Mouse (Mus musculus) retina, adult 2 months (tissue): ENCODE results near the gene Timm8a2.
"Not testable (repeated sequence)": the region's sequence is repeated elsewhere in the genome, so short reads cannot be mapped to it uniquely, and the experiment has no call there.

Experiments used
- DNase-seq: peaks from one replicate; pipeline ENCODE4 v3.0.0-alpha.2; 2012; ENCODE audit warnings: low read depth, low spot score

Timm8a2 gene

GRCm38 (mm10) chr14:122060642-122061041 lies 26.2 kb downstream of the Timm8a2 start:
- DNase-seq: peak; percentile 41

GRCm38 (mm10) chr14:122061376-122061775 lies 26.9 kb downstream of the Timm8a2 start:
- DNase-seq: no peak

- DNase-seq: no peak
These were observed 28.1 kb downstream of the Timm8a2 start for GRCm38 (mm10) chr14:122062411-122063090.

DNA sequence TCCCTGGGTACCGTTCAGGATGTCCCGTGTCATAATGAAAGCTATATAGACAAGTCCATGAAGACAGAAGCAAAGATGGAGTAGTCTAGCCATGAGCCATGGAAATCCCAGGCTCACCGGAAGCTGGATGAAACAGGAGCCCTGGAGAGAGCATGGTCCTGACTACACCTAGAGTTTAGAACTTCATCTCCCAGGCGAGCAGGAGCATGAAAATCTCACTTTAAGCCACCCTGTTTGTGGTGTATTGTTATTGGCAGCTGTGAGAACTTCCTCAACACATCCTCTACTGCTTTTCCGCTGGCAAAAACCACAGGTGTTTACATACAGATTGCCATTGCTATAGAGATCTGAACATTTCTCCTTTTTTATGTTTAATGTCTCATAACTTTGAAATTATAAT lies 29.1 kb downstream of the Timm8a2 start:
- DNase-seq: no peak

DNA sequence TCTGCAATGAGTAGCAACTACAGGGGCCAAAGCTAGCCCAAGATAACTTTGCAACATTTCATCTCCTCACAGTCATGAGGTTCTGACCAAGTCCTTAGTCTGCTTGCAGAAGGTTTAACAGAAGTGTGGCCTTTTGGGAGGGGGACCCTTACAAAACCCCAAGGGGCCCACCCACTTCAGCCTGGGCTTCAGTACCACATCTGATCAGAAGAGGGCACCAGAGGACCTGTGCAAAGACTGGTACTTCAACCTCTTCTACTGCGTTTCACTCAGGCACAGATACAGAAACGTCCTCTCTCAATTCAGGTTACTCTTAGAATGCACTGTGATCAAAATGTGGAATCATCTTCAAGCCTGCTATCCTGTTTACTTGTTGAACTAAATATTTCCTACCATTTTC lies 30.0 kb downstream of the Timm8a2 start:
- DNase-seq: peak; percentile 26

DNA sequence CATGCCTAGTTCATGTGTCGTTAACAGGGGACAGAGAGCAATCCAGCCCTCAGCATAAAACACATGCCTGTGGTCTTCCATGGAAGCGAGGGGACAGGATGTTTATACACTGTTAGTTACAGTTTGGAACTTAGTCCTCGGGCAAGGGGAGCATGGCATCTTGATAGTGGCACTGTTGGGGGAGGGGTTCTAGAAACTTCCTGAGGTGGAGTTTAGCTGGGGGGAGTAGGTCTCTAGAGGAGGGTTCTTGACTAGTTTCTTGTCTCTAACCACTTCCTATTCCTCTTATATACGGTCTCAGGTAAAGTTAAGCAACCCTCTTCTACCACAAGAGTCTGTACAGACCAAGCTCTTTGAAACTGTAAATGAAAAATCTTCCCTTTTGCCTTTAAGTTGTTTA lies 31.8 kb downstream of the Timm8a2 start:
- no peak for DNase-seq

- not testable (repeated sequence) for DNase-seq
These were observed 33.6 kb downstream of the Timm8a2 start for GRCm38 (mm10) chr14:122068036-122068435.

DNA sequence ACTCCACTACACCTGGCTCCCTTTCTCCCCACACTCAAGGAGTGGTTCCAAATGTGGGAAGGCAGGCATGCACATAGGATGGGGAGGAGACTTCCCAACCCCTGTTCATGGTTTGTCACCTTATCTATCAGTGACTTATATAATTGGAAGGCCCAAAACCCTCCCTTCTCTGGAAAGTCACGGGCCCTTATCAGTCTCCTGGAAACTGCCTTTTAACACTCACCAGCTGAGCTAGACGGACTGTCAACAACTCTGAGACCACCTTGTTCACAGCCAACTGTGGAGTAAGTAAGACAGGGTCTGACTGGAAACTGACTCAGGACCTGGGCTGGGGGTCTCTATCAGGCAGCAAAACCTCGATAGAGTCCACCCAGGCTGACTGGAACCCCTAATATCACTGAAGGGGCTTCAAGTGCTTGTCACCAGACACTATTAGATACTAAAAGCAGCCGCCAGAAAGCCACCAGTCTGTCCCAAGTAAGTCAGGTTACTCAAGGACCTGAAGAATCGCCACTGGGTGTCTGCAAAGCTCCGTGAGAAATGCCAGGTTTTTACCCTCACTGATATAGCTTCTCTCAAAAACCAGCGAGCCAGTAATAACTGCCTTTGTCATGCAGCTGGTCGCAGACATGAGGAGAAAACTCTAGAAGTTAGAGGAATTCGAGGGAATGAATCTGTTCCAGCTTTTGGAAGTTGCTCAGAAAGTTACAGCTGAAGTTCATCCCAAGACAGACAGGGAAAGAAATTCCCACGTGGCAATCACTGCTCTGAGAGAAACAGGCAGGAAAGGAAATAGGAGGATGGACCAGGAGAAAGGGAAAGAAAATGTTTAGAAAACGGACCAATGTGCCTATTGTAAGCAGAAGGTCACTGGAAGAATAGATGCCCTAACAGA lies 34.6 kb downstream of the Timm8a2 start:
- no peak for DNase-seq

- DNase-seq: no peak
These were observed 35.5 kb downstream of the Timm8a2 start for GRCm38 (mm10) chr14:122069948-122070347.

DNA sequence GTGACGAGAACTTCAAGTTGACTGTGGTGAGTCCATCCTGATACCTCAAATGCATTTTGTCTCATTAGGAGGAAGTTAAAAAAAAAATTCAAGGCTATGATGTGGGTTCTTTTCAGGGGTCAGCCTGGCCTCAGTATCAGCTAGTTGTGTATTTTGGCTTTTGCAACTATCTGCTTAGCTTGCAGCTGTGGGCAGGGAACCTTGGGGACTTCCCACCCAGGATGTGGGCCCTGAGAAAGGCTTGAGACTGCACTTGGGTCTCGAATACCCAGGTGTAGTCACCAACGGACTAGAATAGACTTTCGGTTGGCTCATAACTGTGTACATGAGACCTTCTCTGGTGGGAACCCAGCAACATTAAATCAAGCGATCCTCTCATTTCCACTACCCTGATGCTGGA lies 38.9 kb downstream of the Timm8a2 start:
- no peak for DNase-seq

DNA sequence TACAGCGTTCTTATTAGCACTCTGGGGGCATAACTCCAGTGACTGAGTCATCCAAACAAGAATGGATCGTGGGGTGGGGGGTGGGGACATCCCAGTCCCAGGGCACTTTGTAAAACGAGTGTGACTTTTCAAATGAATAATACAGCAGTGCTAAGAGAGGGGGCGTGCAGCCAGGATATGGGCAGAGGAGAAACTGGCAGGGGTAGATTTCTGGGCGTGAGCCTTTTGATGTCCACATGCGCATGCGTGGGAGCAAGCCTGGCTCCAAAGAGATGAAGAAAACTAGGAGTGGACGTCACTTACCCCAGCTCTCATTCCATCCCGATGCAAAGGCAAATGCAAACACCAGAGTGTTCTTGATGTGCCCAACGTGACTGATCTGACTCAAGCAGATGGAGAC lies 39.9 kb downstream of the Timm8a2 start:
- DNase-seq: no peak

DNA sequence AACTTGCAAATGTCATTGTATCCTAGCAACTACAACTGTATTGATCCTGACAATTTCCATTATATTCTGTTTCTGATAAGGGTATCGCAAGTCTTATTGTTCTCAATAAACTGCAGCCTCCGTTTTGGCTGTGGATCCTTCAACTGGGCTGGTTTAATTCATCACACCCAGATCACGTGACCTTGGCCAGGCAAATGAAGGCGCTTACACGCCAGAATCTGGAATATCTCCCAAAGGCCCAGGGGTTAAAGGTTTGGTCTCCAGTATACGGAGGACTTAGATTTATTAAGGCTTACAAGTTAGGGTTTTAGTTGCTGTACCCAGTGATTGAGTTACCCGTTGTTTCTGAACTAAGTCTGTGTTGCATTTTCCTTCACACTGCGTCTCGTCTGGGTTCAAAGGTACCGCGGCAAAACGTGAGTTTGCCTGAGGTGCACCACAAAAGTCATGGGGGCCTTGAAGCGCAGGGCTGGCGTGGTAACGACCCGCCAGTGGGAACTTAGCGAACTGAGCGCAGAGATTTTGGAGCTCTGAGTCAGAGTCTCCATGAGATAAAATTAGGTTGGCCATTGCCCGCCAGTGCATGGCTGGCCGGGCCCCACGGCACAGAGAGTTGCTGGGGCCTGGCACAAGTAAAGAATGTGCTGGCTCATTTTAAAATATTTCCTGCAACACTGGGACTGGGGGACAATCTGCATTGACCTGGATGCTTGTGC lies 41.2 kb downstream of the Timm8a2 start:
- DNase-seq: no peak

- no peak for DNase-seq
These were observed 42.5 kb downstream of the Timm8a2 start for GRCm38 (mm10) chr14:122077017-122077416.

- DNase-seq: no peak
These were observed 45.0 kb downstream of the Timm8a2 start for GRCm38 (mm10) chr14:122079428-122079827.

GRCm38 (mm10) chr14:122079921-122080320 lies 45.4 kb downstream of the Timm8a2 start:
- no peak for DNase-seq

GRCm38 (mm10) chr14:122081308-122081707 lies 46.8 kb downstream of the Timm8a2 start:
- no peak for DNase-seq

DNA sequence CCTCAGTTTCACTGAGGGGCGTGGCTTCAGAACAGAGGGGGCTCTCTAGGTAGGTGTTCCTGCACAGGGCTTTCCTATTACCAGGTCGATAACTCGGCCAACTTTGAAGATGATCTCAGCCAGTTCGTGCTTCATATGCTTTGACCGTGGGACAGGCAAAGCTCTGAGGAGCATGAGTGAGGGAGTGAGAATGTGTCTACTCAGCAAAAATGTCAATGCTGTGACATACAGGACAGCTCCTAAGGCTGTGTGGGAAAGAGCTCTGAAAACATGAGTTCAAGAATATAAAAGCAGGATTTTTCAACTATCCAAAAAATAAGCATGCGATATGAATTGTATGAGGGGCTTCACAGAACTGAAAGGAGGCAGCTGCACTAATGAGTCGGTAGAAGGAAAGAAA lies 49.0 kb downstream of the Timm8a2 start:
- DNase-seq: no peak

- DNase-seq: no peak
These were observed 53.5 kb downstream of the Timm8a2 start for GRCm38 (mm10) chr14:122087956-122088355.
